Mouse (Mus musculus) adrenal gland, postnatal 36 days (tissue): ENCODE results near the gene Crygb. TPM values are rescaled to one million over a fixed set of nuclear protein-coding genes. Genes with fewer than 3 reads are reported as not detected.
A peak's percentile ranks its signal among the peaks of the same experiment; 100 is the strongest.

Experiments used
- DNase-seq, 2 experiments: peaks; one replicate each; pipeline ENCODE4 v3.0.0; 2021; ENCODE audit warnings: mixed read lengths in 1 of 2
- long read RNA-seq, 2 experiments: library from polyadenylated mRNA; stranded (forward); transcript quantifications; one replicate each; pipeline ENCODE4 v2.0.0; 2021; ENCODE audit warnings: borderline sequencing depth in 2 of 2
- total RNA-seq, 2 experiments: library from RNA; stranded (reverse); gene quantifications; 2 replicates each; pipeline ENCODE4 v1.2.3; 2021

Gene Crygb
- total RNA-seq: not detected
- long read RNA-seq, experiment 1: 0 reads
- long read RNA-seq, experiment 2: 0 reads

- no peak for DNase-seq
Measured at GRCm38 (mm10) chr1:65082188-65082587, at the start of gene Crygb. Gene Crygb, minus strand, starts transcription at chr1:65082288.

GRCm38 (mm10) chr1:65131671-65132070, 49.6 kb upstream of the Crygb start:
- no peak for DNase-seq

- no peak for DNase-seq
Measured at GRCm38 (mm10) chr1:65130226-65130625, 48.1 kb upstream of the Crygb start.

- no peak for DNase-seq
Measured at GRCm38 (mm10) chr1:65129634-65130180, 47.6 kb upstream of the Crygb start.

- DNase-seq: no peak
Measured at GRCm38 (mm10) chr1:65122574-65123372, 40.7 kb upstream of the Crygb start, which contains the start of gene D630023F18Rik. Gene D630023F18Rik, minus strand, starts transcription at chr1:65123214.

GRCm38 (mm10) chr1:65119438-65119837, 37.4 kb upstream of the Crygb start, which contains the start of gene Gm28845:
Gene Gm28845, minus strand, starts transcription at chr1:65119558.
- no peak for DNase-seq

GRCm38 (mm10) chr1:65118150-65118913, 36.2 kb upstream of the Crygb start:
- no peak for DNase-seq

- peak; percentile 27 to 42 for DNase-seq
Measured at GRCm38 (mm10) chr1:65113536-65114172, 31.6 kb upstream of the Crygb start.

- peak; percentile 28 to 29 for DNase-seq
Measured at GRCm38 (mm10) chr1:65112807-65113196, 30.7 kb upstream of the Crygb start.

- DNase-seq: peak; percentile 78 to 87
Measured at GRCm38 (mm10) chr1:65112031-65112806, 30.1 kb upstream of the Crygb start.

GRCm38 (mm10) chr1:65109756-65110435, 27.8 kb upstream of the Crygb start:
- no peak for DNase-seq

- no peak for DNase-seq
Measured at GRCm38 (mm10) chr1:65109196-65109595, 27.1 kb upstream of the Crygb start.

GRCm38 (mm10) chr1:65107654-65108279, 25.7 kb upstream of the Crygb start:
- DNase-seq: no peak

GRCm38 (mm10) chr1:65103273-65103672, 21.2 kb upstream of the Crygb start, which contains the start of gene Cryga:
Gene Cryga, minus strand, starts transcription at chr1:65103373.
- DNase-seq: no peak

GRCm38 (mm10) chr1:65096953-65097352, 14.9 kb upstream of the Crygb start:
- no peak for DNase-seq

- no peak for DNase-seq
Measured at GRCm38 (mm10) chr1:65091566-65091965, 9.5 kb upstream of the Crygb start.

GRCm38 (mm10) chr1:65090370-65090769, 8.3 kb upstream of the Crygb start:
- DNase-seq: peak; percentile 70 to 74

- no peak for DNase-seq
Measured at GRCm38 (mm10) chr1:65088567-65089356, 6.7 kb upstream of the Crygb start.

GRCm38 (mm10) chr1:65075607-65076006, 6.5 kb downstream of the Crygb start:
- peak in 1 of 2 experiments; percentile 9 for DNase-seq
